Mouse (Mus musculus) heart, adult 2 months (tissue): ENCODE results near the gene Mag. TPM values are rescaled to one million over a fixed set of nuclear protein-coding genes. Genes with fewer than 3 reads are reported as not detected.

Experiments used
- DNase-seq, 2 experiments: peaks; one replicate each; pipeline ENCODE4 v3.0.0; 2021
- H3K27ac ChIP-seq: fragments of 200-600 bp; 2 replicates; pipeline ENCODE4 v1.8.1; 2022
- H3K27me3 ChIP-seq: fragments of 200-500 bp; 2 replicates; pipeline ENCODE4 v1.6.1; 2012; ENCODE audit warnings: mild to moderate bottlenecking, low read length, inconsistent platforms, mixed read lengths; ENCODE audit not compliant: control insufficient read depth, insufficient read depth
- H3K36me3 ChIP-seq: fragments of 200-500 bp; 2 replicates; pipeline ENCODE4 v1.6.1; 2012; ENCODE audit warnings: low read length, inconsistent platforms; ENCODE audit not compliant: control insufficient read depth, insufficient read depth
- H3K4me1 ChIP-seq: fragments of 200-500 bp; 2 replicates; pipeline ENCODE4 v1.6.1; 2011; ENCODE audit warnings: low read length; ENCODE audit not compliant: control insufficient read depth, insufficient read depth
- H3K4me3 ChIP-seq: fragments of 200-600 bp; 2 replicates; pipeline ENCODE4 v1.8.1; 2022
- H3K79me2 ChIP-seq: fragments of 200-500 bp; replicated peaks from 2 replicates; pipeline ENCODE4 v1.6.1; 2012; ENCODE audit warnings: mild to moderate bottlenecking, inconsistent platforms, low read length, moderate library complexity, mixed read lengths; ENCODE audit not compliant: control insufficient read depth, insufficient read depth
- H3K9ac ChIP-seq: fragments of 200-500 bp; 2 replicates; pipeline ENCODE4 v1.6.1; 2012; ENCODE audit warnings: low read depth, mild to moderate bottlenecking, control low read depth, inconsistent platforms, low read length, mixed read lengths
- CTCF ChIP-seq: fragments of 200-600 bp; IDR thresholded peaks from 2 replicates; pipeline ENCODE4 v1.8.1; 2022; ENCODE audit warnings: antibody characterized with exemption, mild to moderate bottlenecking, moderate library complexity
- EP300 ChIP-seq: fragments of 200-500 bp; IDR thresholded peaks from 2 replicates; pipeline ENCODE4 v1.6.1; 2011; ENCODE audit warnings: low read depth, low read length, control low read depth; ENCODE audit not compliant: insufficient read depth
- POLR2A ChIP-seq: fragments of 200-500 bp; IDR thresholded peaks from 2 replicates; pipeline ENCODE4 v1.6.1; 2011; ENCODE audit warnings: mild to moderate bottlenecking, low read depth, low read length, control low read depth; ENCODE audit not compliant: insufficient read depth
- WGBS: fragments of 180-500 bp; shearing (Covaris S2); methylation state at CpG from one replicate; pipeline ENCODE4 v1.1.7; 2018; 5-methylcytosine and 5-hydroxymethylcytosine counted together
- intact Hi-C: fragments of 180-260 bp; cut with DNase I; formaldehyde crosslinking; loops from one replicate; pipeline ENCODE4 v1.15.1; 2025
- polyA plus RNA-seq: library from polyadenylated mRNA; depleted of rRNA; stranded (reverse); fragments of >200 nt; gene quantifications from 2 replicates; pipeline ENCODE4 v1.2.3, GENCODE M21; 2012
- total RNA-seq, 2 experiments: library from RNA; stranded (reverse); gene quantifications; 2 replicates each; pipeline ENCODE4 v1.2.3; 2021

The Mag gene
- total and polyA plus RNA-seq, 3 experiments: 0.27 TPM; not detected in 2

DNA sequence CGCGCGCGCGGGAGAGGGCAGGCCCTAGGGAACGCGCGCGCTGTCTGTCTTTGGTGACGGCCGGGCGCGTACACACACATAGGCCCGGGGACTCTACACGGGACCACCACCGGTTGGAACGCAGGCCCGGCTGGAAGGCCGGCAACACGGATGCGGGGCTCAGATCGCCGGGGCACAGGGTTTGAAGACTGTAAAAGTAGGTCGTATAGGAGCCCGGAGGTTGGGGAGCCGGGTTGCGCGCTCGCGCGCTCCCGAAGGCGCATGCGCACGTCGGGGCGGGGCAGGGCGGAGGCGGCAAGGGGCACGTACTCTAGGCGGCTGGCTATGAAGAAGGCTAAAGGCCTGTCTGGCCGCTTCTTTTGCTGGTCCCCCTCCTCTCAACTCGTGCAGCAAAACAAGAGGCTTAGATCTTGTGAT, 42.7 kb upstream of the Mag start:
- H3K27me3 ChIP-seq: no peaks in the 10 kb centered on the region
- under 1% methylated on average over 43 of the region's 43 CpGs for WGBS
- DNase-seq: peak; percentile 97
- peak overlapping the region; percentile 97 for H3K9ac ChIP-seq
- no peaks in the 10 kb centered on the region for H3K79me2 ChIP-seq
- peak overlapping the region; percentile 100 for H3K27ac ChIP-seq
- no peaks in the 10 kb centered on the region for H3K36me3 ChIP-seq
- H3K4me1 ChIP-seq: peaks cover 4% of the 10 kb centered on the region
- peak overlapping the region; percentile 70 for H3K4me3 ChIP-seq
- TF ChIP-seq EP300 (0 out of 2 replicates have a peak, but pooled peaks have one; percentile 37), CTCF (no peak), POLR2A (peak; percentile 92)
- intact Hi-C loops: loop anchor here (5.0 to 10.0 kb wide), 4 partner anchors 80 to 363 kb away; partner anchors contain the start of genes Fxyd5 and Zbtb32

DNA sequence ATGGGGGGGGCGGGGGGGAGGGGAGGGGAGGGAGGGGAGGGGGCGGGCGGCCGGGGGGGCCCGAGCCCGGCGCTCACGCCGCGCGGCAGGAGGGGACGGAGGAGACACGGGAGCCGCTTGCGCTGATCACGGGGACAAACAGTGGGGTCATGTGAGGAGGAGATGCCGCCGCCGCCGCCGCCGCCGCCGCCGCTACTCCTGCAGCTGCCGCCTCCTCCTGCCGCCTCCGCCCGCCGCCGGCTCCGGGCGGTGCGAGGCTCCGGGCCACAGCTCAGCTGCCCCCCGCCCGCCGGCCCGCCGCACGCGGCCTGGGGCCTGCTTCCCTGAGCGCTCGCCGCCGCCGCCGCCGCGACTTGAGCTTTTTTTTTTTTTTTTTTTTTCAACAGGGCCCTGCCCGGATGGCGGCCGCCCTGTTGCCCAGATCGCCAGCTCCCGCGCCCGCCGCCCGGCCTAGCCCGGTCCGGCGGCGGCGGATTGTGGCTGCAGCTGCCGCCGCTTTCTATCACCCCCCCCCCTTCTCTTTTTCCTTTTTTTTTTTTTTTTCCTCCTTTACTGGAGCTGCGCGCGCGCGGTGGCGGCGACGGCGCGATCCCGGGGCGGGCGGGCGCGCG, 42.2 kb upstream of the Mag start, which contains the start of gene Usf2:
TSS of gene Usf2 (minus strand) at position 48 of the 611 bp plus-strand sequence.
- Histone ChIP-seq H3K27me3 (no peaks in the 10 kb centered on the region), H3K4me3 (peak within 1 kb of the TSS; percentile 70), H3K79me2 (no peaks in the 10 kb centered on the region), H3K27ac (peak within 1 kb of the TSS; percentile 100), H3K9ac (peak within 1 kb of the TSS; percentile 97), H3K4me1 (peaks cover 4% of the 10 kb centered on the region), H3K36me3 (no peaks in the 10 kb centered on the region)
- intact Hi-C loops: loop anchor here (5.0 to 10.0 kb wide), 4 partner anchors 80 to 362 kb away; partner anchors contain the start of genes Fxyd5 and Zbtb32
- DNase-seq: peak; percentile 85 to 90
- TF ChIP-seq EP300 (no peak), CTCF (no peak), POLR2A (no peak)
- 0% methylated on average over 66 of the region's 82 CpGs for whole genome bisulfite sequencing

DNA sequence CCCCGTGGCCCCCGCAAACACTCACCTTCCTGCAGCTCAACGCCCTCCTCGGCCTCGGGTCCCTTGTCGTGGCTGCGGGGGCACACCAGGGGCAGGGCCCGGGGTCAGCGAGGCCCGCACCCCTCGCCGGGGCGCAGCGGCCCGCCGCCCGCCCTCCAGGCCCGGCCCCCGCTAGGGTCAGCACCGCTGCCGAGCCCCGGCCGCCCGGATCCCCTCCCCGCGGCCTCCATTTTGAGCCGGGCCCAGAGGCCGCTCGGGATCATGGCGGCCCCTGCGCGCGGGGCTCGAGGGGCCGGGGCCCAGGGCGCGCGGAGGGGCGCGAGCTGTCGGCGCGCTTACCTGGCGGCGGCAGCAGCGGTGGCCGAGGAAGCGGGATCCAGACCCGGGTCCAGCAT, 41.7 kb upstream of the Mag start:
- no peaks in the 10 kb centered on the region for H3K79me2 ChIP-seq
- intact Hi-C loops: loop anchor here (5.0 to 10.0 kb wide), 4 partner anchors 79 to 362 kb away; partner anchors contain the start of genes Fxyd5 and Zbtb32
- DNase-seq: peak in 1 of 2 experiments; percentile 83
- no peak for TF ChIP-seq EP300
- no peaks in the 10 kb centered on the region for H3K27me3 ChIP-seq
- H3K4me1 ChIP-seq: peaks cover 4% of the 10 kb centered on the region
- H3K36me3 ChIP-seq: no peaks in the 10 kb centered on the region
- H3K27ac ChIP-seq: peak overlapping the region; percentile 100
- peak overlapping the region; percentile 97 for H3K9ac ChIP-seq
- peak overlapping the region; percentile 70 for H3K4me3 ChIP-seq
- WGBS: 2% methylated on average over 37 of the region's 49 CpGs

DNA sequence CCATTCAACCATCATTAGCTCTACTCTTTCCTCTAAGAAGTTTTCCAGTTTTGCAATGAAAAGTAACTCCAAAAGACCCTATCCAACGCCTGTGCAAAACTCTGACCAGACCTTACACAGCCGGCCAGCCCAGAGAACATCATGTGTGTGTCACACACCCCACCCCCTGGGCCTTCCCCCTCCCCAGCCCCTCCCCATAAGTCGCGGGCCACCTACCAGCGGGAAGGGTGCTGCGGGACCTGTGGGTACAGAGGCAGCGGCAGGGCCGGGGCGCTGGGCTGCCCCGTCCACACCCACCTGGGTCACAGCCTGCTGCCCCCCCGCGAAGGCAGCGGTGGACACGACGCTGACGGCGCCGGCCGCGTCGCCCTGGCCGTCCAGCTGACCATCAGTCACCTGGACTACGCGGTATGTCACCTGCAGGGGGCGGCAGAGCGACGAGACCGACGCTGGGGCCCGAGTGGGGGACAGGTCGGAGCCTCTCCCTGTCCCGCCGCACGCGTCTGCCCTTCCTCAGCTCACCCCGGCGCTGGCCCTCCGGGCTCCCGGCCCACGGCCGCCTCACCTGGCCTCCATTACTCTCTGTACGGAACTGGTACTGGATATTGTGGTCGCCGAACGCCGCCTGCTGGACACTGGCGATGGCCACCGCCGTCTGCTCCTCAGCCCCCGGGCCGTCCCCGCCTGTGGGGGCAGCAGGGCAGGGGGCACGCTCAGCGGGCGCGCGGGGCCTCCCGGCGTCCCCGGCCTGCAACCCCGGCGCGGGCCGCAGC, 41.1 kb upstream of the Mag start:
- H3K36me3 ChIP-seq: no peaks in the 10 kb centered on the region
- under 1% methylated on average over 64 of the region's 64 CpGs for WGBS
- H3K27me3 ChIP-seq: no peaks in the 10 kb centered on the region
- H3K4me3 ChIP-seq: peak overlapping the region; percentile 70
- H3K79me2 ChIP-seq: no peaks in the 10 kb centered on the region
- DNase-seq: peak; percentile 92 to 93
- intact Hi-C loops: loop anchor here (1.0 to 10.0 kb wide), 5 partner anchors 19 to 361 kb away; partner anchors contain the start of genes Fxyd5 and Zbtb32
- peak overlapping the region; percentile 97 for H3K9ac ChIP-seq
- peak; percentile 65; the same call in 1 of the 2 replicates for TF ChIP-seq EP300
- peak; percentile 70 for TF ChIP-seq POLR2A
- TF ChIP-seq CTCF: peak; percentile 98
- peaks cover 4% of the 10 kb centered on the region for H3K4me1 ChIP-seq
- peak overlapping the region; percentile 100 for H3K27ac ChIP-seq

DNA sequence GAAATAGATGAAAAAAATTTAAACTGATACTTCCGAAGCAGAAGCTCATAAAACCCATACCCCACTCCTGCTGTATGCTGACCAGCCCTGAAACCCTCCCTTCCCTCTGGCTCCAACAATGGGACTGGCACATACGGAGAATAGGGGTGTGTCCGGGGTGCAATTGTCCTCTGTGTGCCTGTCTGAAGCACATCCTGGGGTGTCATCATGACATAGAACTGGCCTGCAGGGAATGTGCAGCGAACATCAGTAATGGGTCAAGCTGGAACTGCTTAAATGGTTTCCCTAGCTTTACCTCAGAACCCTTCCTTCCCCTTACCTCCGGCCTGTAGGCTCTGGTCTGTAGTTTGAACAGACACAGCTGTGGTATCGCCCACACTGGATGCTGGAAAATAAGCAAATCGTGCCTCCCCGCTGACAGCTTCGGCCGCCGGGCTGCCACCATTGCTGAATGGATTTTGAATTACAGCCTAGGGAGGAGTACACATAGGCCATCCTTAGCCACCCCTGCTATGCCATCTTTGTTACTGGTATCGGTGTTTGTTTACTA, 40.4 kb upstream of the Mag start:
- H3K27me3 ChIP-seq: no peaks in the 10 kb centered on the region
- WGBS: 87% methylated on average over 12 of the region's 12 CpGs
- no peaks in the 10 kb centered on the region for H3K79me2 ChIP-seq
- intact Hi-C loops: loop anchor here (1.0 to 10.0 kb wide), 5 partner anchors 19 to 360 kb away; partner anchors contain the start of genes Fxyd5 and Zbtb32
- no peak overlapping the region for H3K4me3 ChIP-seq
- peaks cover 4% of the 10 kb centered on the region for H3K4me1 ChIP-seq
- no peaks in the 10 kb centered on the region for H3K36me3 ChIP-seq
- TF ChIP-seq POLR2A: no peak
- no peak overlapping the region for H3K9ac ChIP-seq
- H3K27ac ChIP-seq: peak overlapping the region; percentile 100
- no peak for DNase-seq
